Mouse (Mus musculus) lung, postnatal 0 days (tissue): ENCODE results near the gene Mef2c.

Experiments used
- CTCF ChIP-seq: IDR thresholded peaks from 2 replicates; pipeline ENCODE4 v1.5.1; 2016; ENCODE audit warnings: antibody characterized with exemption, mild to moderate bottlenecking
- EP300 ChIP-seq: IDR thresholded peaks from 2 replicates; pipeline ENCODE4 v1.6.1; 2016; ENCODE audit warnings: antibody characterized with exemption, mild to moderate bottlenecking, control low read depth

- TF ChIP-seq CTCF (no peak), EP300 (no peak)
These were observed 123.6 kb downstream of the Mef2c start for GRCm38 (mm10) chr13:83627429-83627828.
